Mouse (Mus musculus) forebrain, embryonic 13.5 days (tissue): ENCODE results near the gene Rabggta. TPM values are rescaled to one million over a fixed set of nuclear protein-coding genes. Genes with fewer than 3 reads are reported as not detected.

Source experiments
- ATAC-seq: fragments of 200-750 bp; cut with Nextera tagmentation; 2 replicates; pipeline ENCODE4 v1.8.0; 2017
- H3K27ac ChIP-seq: fragments of 300-500 bp; sonication (generic); 2 replicates; pipeline ENCODE4 v1.5.1; 2015; ENCODE audit warnings: inconsistent platforms, mild to moderate bottlenecking, moderate library complexity
- H3K27me3 ChIP-seq: fragments of 300-500 bp; sonication (generic); 2 replicates; pipeline ENCODE4 v1.6.1; 2015; ENCODE audit warnings: mild to moderate bottlenecking, inconsistent platforms
- H3K36me3 ChIP-seq: fragments of 300-500 bp; sonication (generic); 2 replicates; pipeline ENCODE4 v1.6.1; 2015; ENCODE audit warnings: mild to moderate bottlenecking, inconsistent platforms; ENCODE audit not compliant: poor library complexity, severe bottlenecking
- H3K4me1 ChIP-seq: fragments of 300-500 bp; sonication (generic); 2 replicates; pipeline ENCODE4 v1.6.1; 2015; ENCODE audit warnings: inconsistent platforms
- H3K4me2 ChIP-seq: fragments of 300-500 bp; sonication (generic); 2 replicates; pipeline ENCODE4 v1.6.1; 2015; ENCODE audit warnings: inconsistent platforms, mild to moderate bottlenecking, moderate library complexity
- H3K4me3 ChIP-seq: fragments of 300-500 bp; sonication (generic); 2 replicates; pipeline ENCODE4 v1.5.1; 2015; ENCODE audit warnings: mild to moderate bottlenecking, inconsistent platforms
- H3K9ac ChIP-seq: fragments of 300-500 bp; sonication (generic); 2 replicates; pipeline ENCODE4 v1.6.1; 2015; ENCODE audit warnings: mild to moderate bottlenecking, inconsistent platforms
- H3K9me3 ChIP-seq: fragments of 300-500 bp; sonication (generic); replicated peaks from 2 replicates; pipeline ENCODE4 v1.6.1; 2016; ENCODE audit warnings: inconsistent platforms
- WGBS: fragments of 180-500 bp; shearing (Covaris S2); methylation state at CpG from one replicate; pipeline ENCODE4 v1.1.7; 2015; 5-methylcytosine and 5-hydroxymethylcytosine counted together
- polyA plus RNA-seq: library from polyadenylated mRNA; unstranded; fragments of >200 nt; fragmentation: Nextera tagmentation; extraction: Ambion mirVana; gene quantifications from 2 replicates; pipeline ENCODE4 v1.2.1, GENCODE M21; 2015

Rabggta gene
- polyA plus RNA-seq, 1 experiment from 2014 or later: 33.5 TPM

- Histone ChIP-seq H3K4me3 (no peak overlapping the region), H3K36me3 (peaks cover 13% of the 10 kb centered on the region), H3K27me3 (peaks cover 26% of the 10 kb centered on the region), H3K9me3 (no peaks in the 10 kb centered on the region), H3K9ac (no peak overlapping the region), H3K27ac (no peak overlapping the region), H3K4me2 (no peak overlapping the region; the same call in 1 of the 2 replicates), H3K4me1 (no peaks in the 10 kb centered on the region)
- WGBS: 12% methylated on average over 24 of the region's 25 CpGs
- ATAC-seq: no peak
Observed at GRCm38 (mm10) chr14:55713007-55713728, 8.9 kb downstream of the Rabggta start.

- Histone ChIP-seq H3K4me3 (no peak overlapping the region), H3K4me2 (no peak overlapping the region), H3K4me1 (no peaks in the 10 kb centered on the region), H3K27me3 (peaks cover 26% of the 10 kb centered on the region), H3K27ac (no peak overlapping the region), H3K36me3 (peaks cover 1% of the 10 kb centered on the region; the same call in 1 of the 2 replicates), H3K9ac (no peak overlapping the region), H3K9me3 (no peaks in the 10 kb centered on the region)
- 87% methylated on average over 7 of the region's 7 CpGs for WGBS
- ATAC-seq: no peak
Observed at GRCm38 (mm10) chr14:55711786-55712185, 10.3 kb downstream of the Rabggta start.

GRCm38 (mm10) chr14:55709509-55709908 is 12.6 kb downstream of the Rabggta start:
- H3K4me2 ChIP-seq: no peak overlapping the region
- no peak overlapping the region for H3K27ac ChIP-seq
- no peak for ATAC-seq
- no peaks in the 10 kb centered on the region for H3K9me3 ChIP-seq
- no peak overlapping the region for H3K4me3 ChIP-seq
- H3K4me1 ChIP-seq: no peaks in the 10 kb centered on the region
- peaks cover 26% of the 10 kb centered on the region for H3K27me3 ChIP-seq
- no peak overlapping the region for H3K9ac ChIP-seq
- 83% methylated on average over 4 of the region's 4 CpGs for WGBS
- H3K36me3 ChIP-seq: no peaks in the 10 kb centered on the region

- no peaks in the 10 kb centered on the region for H3K4me1 ChIP-seq
- no peak overlapping the region for H3K9ac ChIP-seq
- 86% methylated on average over 5 of the region's 5 CpGs for WGBS
- peaks cover 8% of the 10 kb centered on the region for H3K27me3 ChIP-seq
- H3K9me3 ChIP-seq: no peaks in the 10 kb centered on the region
- no peak overlapping the region for H3K4me2 ChIP-seq
- H3K36me3 ChIP-seq: no peaks in the 10 kb centered on the region
- no peak overlapping the region for H3K27ac ChIP-seq
- no peak for ATAC-seq
- H3K4me3 ChIP-seq: no peak overlapping the region
Observed at GRCm38 (mm10) chr14:55707397-55707796, 14.7 kb downstream of the Rabggta start.

- Histone ChIP-seq H3K9ac (no peak overlapping the region), H3K9me3 (no peaks in the 10 kb centered on the region), H3K27ac (no peak overlapping the region), H3K4me3 (no peak overlapping the region), H3K4me2 (no peak overlapping the region), H3K36me3 (no peaks in the 10 kb centered on the region), H3K27me3 (no peaks in the 10 kb centered on the region), H3K4me1 (no peaks in the 10 kb centered on the region)
- 91% methylated on average over 8 of the region's 8 CpGs for WGBS
- ATAC-seq: no peak
Observed at GRCm38 (mm10) chr14:55706051-55706600, 15.9 kb downstream of the Rabggta start.

GRCm38 (mm10) chr14:55702761-55703160 is 19.3 kb downstream of the Rabggta start:
- Histone ChIP-seq H3K27ac (no peak overlapping the region), H3K4me2 (no peak overlapping the region), H3K36me3 (no peaks in the 10 kb centered on the region), H3K4me1 (no peaks in the 10 kb centered on the region), H3K4me3 (no peak overlapping the region), H3K9ac (no peak overlapping the region), H3K27me3 (no peaks in the 10 kb centered on the region), H3K9me3 (no peaks in the 10 kb centered on the region)
- no peak for ATAC-seq
- 78% methylated on average over 6 of the region's 6 CpGs for WGBS

GRCm38 (mm10) chr14:55701131-55701530 is 20.9 kb downstream of the Rabggta start:
- H3K27ac ChIP-seq: no peak overlapping the region
- H3K27me3 ChIP-seq: no peaks in the 10 kb centered on the region
- no peak for ATAC-seq

GRCm38 (mm10) chr14:55697226-55697625 is 24.8 kb downstream of the Rabggta start:
- ATAC-seq: no peak
- no peak overlapping the region for H3K9ac ChIP-seq
- H3K9me3 ChIP-seq: no peaks in the 10 kb centered on the region
- H3K4me3 ChIP-seq: no peak overlapping the region
- no peaks in the 10 kb centered on the region for H3K27me3 ChIP-seq
- no peak overlapping the region for H3K4me2 ChIP-seq
- no peak overlapping the region for H3K27ac ChIP-seq
- 83% methylated on average over 4 of the region's 4 CpGs for WGBS
- no peaks in the 10 kb centered on the region for H3K36me3 ChIP-seq
- H3K4me1 ChIP-seq: no peaks in the 10 kb centered on the region

More at GRCm38 (mm10) chr14:55701131-55701530, 20.9 kb downstream of the Rabggta start:
- H3K9ac ChIP-seq: no peak overlapping the region
- no peaks in the 10 kb centered on the region for H3K4me1 ChIP-seq
- H3K36me3 ChIP-seq: no peaks in the 10 kb centered on the region
- no peak overlapping the region for H3K4me3 ChIP-seq
- H3K4me2 ChIP-seq: no peak overlapping the region
- 55% methylated on average over 9 of the region's 9 CpGs for WGBS
- H3K9me3 ChIP-seq: no peaks in the 10 kb centered on the region

- Histone ChIP-seq H3K4me2 (no peak overlapping the region), H3K36me3 (no peaks in the 10 kb centered on the region), H3K4me1 (no peaks in the 10 kb centered on the region), H3K9ac (no peak overlapping the region), H3K27ac (no peak overlapping the region), H3K27me3 (peaks cover 5% of the 10 kb centered on the region; the same call in 1 of the 2 replicates), H3K9me3 (no peaks in the 10 kb centered on the region), H3K4me3 (no peak overlapping the region)
- 84% methylated on average over 10 of the region's 10 CpGs for WGBS
- no peak for ATAC-seq
Observed at GRCm38 (mm10) chr14:55689433-55689832, 32.6 kb downstream of the Rabggta start.

GRCm38 (mm10) chr14:55682118-55682493 is 40.0 kb downstream of the Rabggta start:
- Histone ChIP-seq H3K4me1 (peaks cover 13% of the 10 kb centered on the region), H3K4me3 (peak overlapping the region; percentile 66), H3K27ac (peak overlapping the region; percentile 80; the same call in 1 of the 2 replicates), H3K4me2 (peak overlapping the region; percentile 89), H3K9ac (peak overlapping the region; percentile 80), H3K9me3 (no peaks in the 10 kb centered on the region), H3K36me3 (peaks cover 34% of the 10 kb centered on the region), H3K27me3 (peaks cover 5% of the 10 kb centered on the region; the same call in 1 of the 2 replicates)
- 17% methylated on average over 3 of the region's 3 CpGs for WGBS
- no peak for ATAC-seq

GRCm38 (mm10) chr14:55681160-55682117 is 40.6 kb downstream of the Rabggta start, which contains the start of gene Tinf2:
Gene Tinf2 (minus strand): TSS chr14:55681820.
- under 1% methylated on average over 66 of the region's 66 CpGs for WGBS

GRCm38 (mm10) chr14:55677615-55678014 is 44.4 kb downstream of the Rabggta start:
- no peak overlapping the region for H3K9ac ChIP-seq
- H3K27ac ChIP-seq: no peak overlapping the region
- H3K9me3 ChIP-seq: no peaks in the 10 kb centered on the region
- H3K4me2 ChIP-seq: no peak overlapping the region
- no peaks in the 10 kb centered on the region for H3K27me3 ChIP-seq
- H3K36me3 ChIP-seq: peaks cover 53% of the 10 kb centered on the region
- ATAC-seq: no peak
- 86% methylated on average over 4 of the region's 4 CpGs for WGBS
- peaks cover 17% of the 10 kb centered on the region for H3K4me1 ChIP-seq
- no peak overlapping the region for H3K4me3 ChIP-seq

More at GRCm38 (mm10) chr14:55681160-55682117, 40.6 kb downstream of the Rabggta start, which contains the start of gene Tinf2:
- H3K9ac ChIP-seq: peak within 1 kb of the TSS; percentile 80
- peak; percentile 98 for ATAC-seq
- peak within 1 kb of the TSS; percentile 80 for H3K27ac ChIP-seq
- H3K27me3 ChIP-seq: peaks cover 5% of the 10 kb centered on the region; the same call in 1 of the 2 replicates
- peak within 1 kb of the TSS; percentile 89 for H3K4me2 ChIP-seq
- peaks cover 40% of the 10 kb centered on the region for H3K36me3 ChIP-seq
- peaks cover 13% of the 10 kb centered on the region for H3K4me1 ChIP-seq
- no peaks in the 10 kb centered on the region for H3K9me3 ChIP-seq
- peak within 1 kb of the TSS; percentile 66 for H3K4me3 ChIP-seq
